Mouse (Mus musculus) liver, postnatal 0 days (tissue): ENCODE results near the gene Fam107b. TPM values are rescaled to one million over a fixed set of nuclear protein-coding genes. Genes with fewer than 3 reads are reported as not detected.
"Not testable (repeated sequence)": the region's sequence is repeated elsewhere in the genome, so short reads cannot be mapped to it uniquely, and the experiment has no call there.

ENCODE experiments used
- ATAC-seq: fragments of 200-750 bp; cut with Nextera tagmentation; 2 replicates; pipeline ENCODE4 v1.8.0; 2017; ENCODE audit warnings: mild to moderate bottlenecking, moderate library complexity
- DNase-seq: peaks from one replicate; pipeline ENCODE4 v3.0.0-alpha.2; 2016
- H3K27ac ChIP-seq: fragments of 300-500 bp; sonication (generic); 2 replicates; pipeline ENCODE4 v1.5.1; 2014; ENCODE audit warnings: antibody characterized with exemption, moderate library complexity, mild to moderate bottlenecking, low read depth
- H3K27me3 ChIP-seq: fragments of 300-500 bp; sonication (generic); 2 replicates; pipeline ENCODE4 v1.6.1; 2014; ENCODE audit warnings: low read length, control low read depth, mixed read lengths; ENCODE audit not compliant: insufficient read depth
- H3K36me3 ChIP-seq: fragments of 300-500 bp; sonication (generic); replicated peaks from 2 replicates; pipeline ENCODE4 v1.6.1; 2014; ENCODE audit warnings: mild to moderate bottlenecking, control low read depth, low read length, moderate library complexity, mixed read lengths; ENCODE audit not compliant: insufficient read depth
- H3K4me1 ChIP-seq: fragments of 300-500 bp; sonication (generic); 2 replicates; pipeline ENCODE4 v1.6.1; 2014; ENCODE audit warnings: antibody characterized with exemption, mild to moderate bottlenecking, control low read depth; ENCODE audit not compliant: insufficient read depth
- H3K4me2 ChIP-seq: fragments of 300-500 bp; sonication (generic); 2 replicates; pipeline ENCODE4 v1.6.1; 2014; ENCODE audit warnings: low read depth, mild to moderate bottlenecking, low read length, moderate library complexity, mixed read lengths
- H3K4me3 ChIP-seq: fragments of 300-500 bp; sonication (generic); 2 replicates; pipeline ENCODE4 v1.5.1; 2014; ENCODE audit warnings: low read depth, low read length
- H3K9ac ChIP-seq: fragments of 300-500 bp; sonication (generic); replicated peaks from 2 replicates; pipeline ENCODE4 v1.6.1; 2014; ENCODE audit warnings: mild to moderate bottlenecking, moderate library complexity
- H3K9me3 ChIP-seq: fragments of 300-500 bp; sonication (generic); 2 replicates; pipeline ENCODE4 v1.6.1; 2016; ENCODE audit warnings: mild to moderate bottlenecking, control low read depth, low read length, mixed read lengths
- CTCF ChIP-seq: sonication (generic); IDR thresholded peaks from 2 replicates; pipeline ENCODE4 v1.5.1; 2016; ENCODE audit warnings: antibody characterized with exemption, low read depth
- EP300 ChIP-seq: IDR thresholded peaks from 2 replicates; pipeline ENCODE4 v1.6.1; 2016; ENCODE audit warnings: antibody characterized with exemption, low read depth, mild to moderate bottlenecking
- WGBS: fragments of 180-500 bp; shearing (Covaris S2); extraction: QIAGEN DNeasy Blood & Tissue Kit; methylation state at CpG from one replicate; pipeline ENCODE4 v1.1.7; 2014; ENCODE audit not compliant: insufficient replicate concordance; 5-methylcytosine and 5-hydroxymethylcytosine counted together
- polyA plus RNA-seq: library from polyadenylated mRNA; unstranded; fragments of >200 nt; fragmentation: Nextera tagmentation; extraction: Ambion mirVana; gene quantifications from 2 replicates; pipeline ENCODE4 v1.2.1, GENCODE M21; 2015

The Fam107b gene
- polyA plus RNA-seq, 1 experiment from 2014 or later = 23.1 TPM

- no peaks in the 10 kb centered on the region for H3K36me3 ChIP-seq
- no peak for TF ChIP-seq EP300
- TF ChIP-seq CTCF = no peak
- DNase-seq (no peak), ATAC-seq (no peak)
- H3K27ac ChIP-seq = no peak overlapping the region
- H3K4me1 ChIP-seq = peaks cover 38% of the 10 kb centered on the region
- H3K9me3 ChIP-seq = no peaks in the 10 kb centered on the region
- H3K4me2 ChIP-seq = peak overlapping the region; percentile 97
- 48% methylated on average over 4 of the region's 4 CpGs for WGBS
- no peak overlapping the region for H3K9ac ChIP-seq
- no peaks in the 10 kb centered on the region for H3K27me3 ChIP-seq
- H3K4me3 ChIP-seq = 0 out of 2 replicates have a peak overlapping the region, but pooled peaks have one; percentile 7
These were observed 147.6 kb downstream of the Fam107b start for GRCm38 (mm10) chr2:3717847-3718246.

DNA sequence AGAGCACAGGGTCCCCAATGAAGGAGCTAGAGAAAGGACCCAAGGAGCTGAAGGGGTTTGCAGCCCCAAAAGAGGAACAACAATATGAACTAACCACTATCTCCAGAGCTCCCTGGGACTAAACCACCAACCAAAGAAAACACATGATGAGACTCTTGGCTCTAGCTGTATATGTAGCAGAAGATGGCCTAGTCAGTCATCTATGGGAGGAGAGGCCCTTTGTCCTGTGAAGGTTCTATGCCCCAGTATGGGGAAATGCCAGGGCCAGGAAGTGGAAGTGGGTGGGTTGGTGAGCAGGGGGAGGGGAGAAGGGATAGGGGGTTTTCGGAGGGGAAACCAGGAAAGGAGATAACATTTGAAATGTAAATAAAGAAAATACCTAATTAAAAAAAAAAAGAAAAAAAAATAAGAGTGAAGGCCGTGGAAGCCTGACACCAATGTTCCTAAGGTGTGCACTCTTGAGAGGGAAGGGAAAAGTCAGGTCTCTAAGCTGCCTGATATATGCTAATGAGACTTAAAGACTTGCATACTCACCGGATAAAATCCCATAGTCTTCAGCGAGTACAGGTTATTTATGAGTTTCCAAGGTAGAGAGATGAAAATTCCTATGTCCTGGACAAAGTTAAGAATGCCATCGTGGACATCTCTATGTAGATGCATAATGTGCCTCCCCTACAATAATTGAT, 149.3 kb downstream of the Fam107b start:
- not testable (repeated sequence) for H3K27me3 ChIP-seq, DNase-seq, H3K27ac ChIP-seq, ATAC-seq, H3K9me3 ChIP-seq, H3K36me3 ChIP-seq, H3K4me3 ChIP-seq, H3K4me2 ChIP-seq, H3K9ac ChIP-seq
- 52% methylated on average over 5 of the region's 5 CpGs for WGBS
- H3K4me1 ChIP-seq = peaks cover 30% of the 10 kb centered on the region

DNA sequence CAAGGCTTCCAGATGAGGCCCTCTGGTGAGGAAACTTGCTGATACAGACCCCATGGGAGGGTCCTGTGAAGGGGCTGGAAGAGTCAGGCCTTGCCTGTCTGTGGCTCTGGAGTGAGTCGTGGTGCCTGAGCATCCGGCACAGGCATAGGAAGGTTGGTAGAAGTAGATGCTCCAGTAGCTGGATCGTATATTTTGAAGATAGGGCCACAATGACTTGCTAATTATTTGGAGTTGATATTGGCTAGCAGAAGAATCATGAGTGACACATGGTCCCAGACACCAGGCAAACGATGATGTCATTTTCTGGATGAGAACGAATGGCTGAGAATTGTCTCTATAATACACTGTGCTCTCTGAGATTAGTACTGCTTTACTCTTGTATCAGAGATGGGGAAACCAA, 150.8 kb downstream of the Fam107b start:
- Histone ChIP-seq H3K27ac (no peak overlapping the region), H3K4me2 (no peak overlapping the region), H3K27me3 (no peaks in the 10 kb centered on the region), H3K9ac (no peak overlapping the region), H3K9me3 (no peaks in the 10 kb centered on the region), H3K4me3 (no peak overlapping the region), H3K4me1 (peaks cover 30% of the 10 kb centered on the region), H3K36me3 (no peaks in the 10 kb centered on the region)
- TF ChIP-seq EP300 (no peak), CTCF (no peak)
- ATAC-seq (no peak), DNase-seq (no peak)
- 67% methylated on average over 5 of the region's 5 CpGs for WGBS

DNA sequence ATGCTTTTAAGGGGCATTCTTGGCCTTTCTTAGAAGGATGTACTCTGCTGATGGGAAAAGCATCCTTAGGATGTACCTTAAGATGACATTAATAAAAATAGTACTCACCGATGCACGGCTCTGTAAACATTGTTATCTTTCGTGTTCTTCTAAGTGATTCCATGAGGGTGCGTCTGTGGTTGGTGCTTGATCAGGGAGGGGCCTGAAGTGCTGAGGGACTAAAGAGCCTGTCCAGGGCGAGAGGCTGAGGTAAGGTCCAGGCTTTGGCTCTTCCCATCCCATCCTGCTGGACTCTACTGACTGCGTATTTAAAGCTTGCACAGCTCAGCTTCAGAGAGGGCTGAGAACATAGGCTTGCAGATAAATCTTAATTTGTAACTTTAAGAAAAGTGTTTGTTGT, 151.7 kb downstream of the Fam107b start:
- 48% methylated on average over 6 of the region's 6 CpGs for WGBS
- TF ChIP-seq EP300 (no peak), CTCF (no peak)
- no peaks in the 10 kb centered on the region for H3K36me3 ChIP-seq
- no peaks in the 10 kb centered on the region for H3K9me3 ChIP-seq
- H3K4me2 ChIP-seq = no peak overlapping the region
- DNase-seq (no peak), ATAC-seq (no peak)
- no peaks in the 10 kb centered on the region for H3K27me3 ChIP-seq
- H3K27ac ChIP-seq = no peak overlapping the region
- peaks cover 36% of the 10 kb centered on the region for H3K4me1 ChIP-seq
- no peak overlapping the region for H3K4me3 ChIP-seq
- H3K9ac ChIP-seq = no peak overlapping the region

DNA sequence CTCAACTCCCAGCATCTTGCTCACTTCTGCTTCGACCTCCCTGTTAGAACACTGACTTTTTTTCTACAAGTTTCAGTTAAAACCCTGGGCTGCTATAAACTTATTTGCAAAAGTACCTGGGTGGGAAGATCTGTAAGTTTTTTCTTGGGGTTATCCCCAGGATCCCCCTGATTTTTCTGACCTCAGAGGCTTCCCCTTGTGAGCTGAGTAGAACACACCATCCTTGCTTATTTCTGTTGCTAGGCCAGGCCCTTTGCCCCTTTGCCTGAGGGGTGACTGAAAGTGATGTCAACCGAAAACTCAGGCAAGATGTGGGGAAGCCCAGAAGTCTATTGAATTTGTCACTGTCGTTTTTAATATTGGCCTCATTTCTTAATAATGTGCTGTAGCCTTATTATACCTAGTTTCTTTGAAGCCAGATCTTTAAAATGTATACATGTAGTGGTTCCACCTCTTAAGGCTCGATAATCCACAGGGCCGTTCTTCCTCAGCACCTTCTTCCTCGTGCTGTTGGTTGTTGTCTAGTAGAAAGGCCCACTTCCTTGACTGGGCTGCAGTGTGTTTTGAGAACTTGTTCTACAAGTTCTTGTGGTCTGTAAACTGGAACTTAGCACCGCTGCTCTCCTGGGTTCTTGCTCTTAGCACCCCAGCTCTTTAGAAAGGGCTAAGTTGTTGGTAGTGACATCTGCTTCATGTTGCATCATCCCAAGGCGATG, 153.3 kb downstream of the Fam107b start:
- WGBS = 45% methylated on average over 8 of the region's 8 CpGs
- no peak for ATAC-seq
- Histone ChIP-seq H3K27me3 (no peaks in the 10 kb centered on the region), H3K9me3 (no peaks in the 10 kb centered on the region), H3K4me2 (no peak overlapping the region), H3K4me1 (peaks cover 31% of the 10 kb centered on the region), H3K36me3 (no peaks in the 10 kb centered on the region), H3K27ac (peak overlapping the region; percentile 16; the same call in 1 of the 2 replicates), H3K4me3 (no peak overlapping the region), H3K9ac (no peak overlapping the region)
- no peak for DNase-seq
- TF ChIP-seq EP300 (no peak), CTCF (no peak)

GRCm38 (mm10) chr2:3726501-3727078, 156.3 kb downstream of the Fam107b start:
- H3K4me2 ChIP-seq = peak overlapping the region; percentile 53
- peaks cover 39% of the 10 kb centered on the region for H3K4me1 ChIP-seq
- H3K9me3 ChIP-seq = no peaks in the 10 kb centered on the region
- ATAC-seq (peak; percentile 65), DNase-seq (no peak)
- no peaks in the 10 kb centered on the region for H3K36me3 ChIP-seq
- peak overlapping the region; percentile 84 for H3K27ac ChIP-seq
- 27% methylated on average over 13 of the region's 13 CpGs for WGBS
- H3K9ac ChIP-seq = no peak overlapping the region
- H3K27me3 ChIP-seq = no peaks in the 10 kb centered on the region
- TF ChIP-seq CTCF = no peak
- peak; percentile 64; the same call in 1 of the 2 replicates for TF ChIP-seq EP300
- H3K4me3 ChIP-seq = no peak overlapping the region
